Mouse (Mus musculus): ENCODE measurements around the gene Dcaf15.

Gene Dcaf15

DNA sequence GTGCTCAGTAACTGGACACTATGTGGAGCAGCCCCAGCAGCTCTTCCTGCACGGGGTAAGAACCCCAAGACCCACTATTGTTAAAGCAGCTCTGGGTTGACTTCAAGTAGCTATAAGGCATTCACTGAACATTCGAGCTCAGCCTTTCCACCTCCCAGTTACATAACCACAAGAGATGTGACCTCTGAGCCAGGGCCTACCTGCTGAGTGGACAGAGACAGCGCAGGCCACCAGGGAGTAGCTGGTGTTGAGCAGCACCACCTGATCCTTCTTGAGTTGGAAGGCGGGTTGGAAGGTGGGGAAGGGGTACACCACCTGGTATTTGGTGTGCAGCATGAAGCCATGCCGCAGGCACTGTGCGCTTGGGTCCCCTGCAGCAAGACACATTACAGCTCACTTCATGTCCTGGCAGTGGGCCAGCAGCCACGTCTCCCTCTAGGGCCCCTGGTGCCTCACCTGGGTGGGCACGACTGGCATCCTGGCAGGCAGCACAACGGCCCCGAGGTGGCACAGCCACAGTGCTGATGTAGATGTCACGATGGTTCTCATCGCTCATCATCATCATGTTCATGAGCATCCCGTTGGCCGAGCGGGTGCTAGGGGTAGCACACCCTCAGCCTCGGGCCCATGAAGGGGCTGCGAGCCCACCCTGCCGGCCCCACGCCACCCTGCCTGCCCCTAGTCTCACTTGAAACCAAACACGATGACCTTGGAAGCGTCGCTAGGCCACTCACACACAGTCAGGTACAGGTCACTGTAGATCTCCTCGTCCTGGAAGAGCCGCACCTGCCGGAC is 2.9 kb downstream of the Dcaf15 start:
- no peak for DNase-seq (ENCODE audit: low spot score in 2 of 2)

DNA sequence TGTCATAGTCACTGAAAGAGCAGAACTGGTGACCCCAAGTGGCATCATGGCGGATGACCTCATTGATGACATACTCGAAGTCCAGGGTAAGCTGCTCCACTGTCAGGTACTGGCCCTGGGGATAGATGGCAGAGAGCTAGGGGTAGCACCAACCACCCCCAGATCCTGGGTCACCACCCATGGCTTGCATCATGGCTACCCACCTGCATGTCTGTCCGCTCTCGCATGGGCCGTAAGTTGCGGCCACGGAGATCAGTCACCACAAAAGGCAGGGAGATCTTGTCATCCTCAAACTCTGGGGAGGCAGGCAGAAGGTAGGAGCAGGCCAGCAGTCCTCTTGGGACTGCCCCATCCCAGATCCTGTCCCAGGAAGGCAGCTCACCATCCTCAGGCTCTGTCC is 6.2 kb downstream of the Dcaf15 start:
- no peak for DNase-seq (ENCODE audit: low spot score in 2 of 2)

DNA sequence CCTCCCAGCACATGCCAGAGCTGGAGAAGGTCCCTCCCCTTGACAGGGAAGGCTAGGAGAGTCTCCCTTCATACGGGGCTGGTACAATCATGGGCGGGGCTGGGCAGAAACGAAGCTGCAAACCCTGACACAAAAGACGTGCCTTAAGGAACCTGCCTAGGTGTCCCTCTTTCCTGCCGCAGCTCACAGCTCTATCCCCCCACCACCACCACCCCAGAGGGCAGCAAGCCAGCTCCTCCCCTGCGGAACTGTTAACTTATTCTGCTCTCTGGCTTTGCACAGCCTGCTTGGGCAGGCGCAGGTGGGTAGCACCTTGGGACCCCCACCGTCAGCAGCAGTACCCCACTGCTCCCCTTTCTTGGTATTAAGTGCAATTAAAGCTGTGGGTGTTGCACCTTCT is 8.5 kb downstream of the Dcaf15 start:
- DNase-seq (ENCODE audit: low spot score in 2 of 2), result no peak

DNA sequence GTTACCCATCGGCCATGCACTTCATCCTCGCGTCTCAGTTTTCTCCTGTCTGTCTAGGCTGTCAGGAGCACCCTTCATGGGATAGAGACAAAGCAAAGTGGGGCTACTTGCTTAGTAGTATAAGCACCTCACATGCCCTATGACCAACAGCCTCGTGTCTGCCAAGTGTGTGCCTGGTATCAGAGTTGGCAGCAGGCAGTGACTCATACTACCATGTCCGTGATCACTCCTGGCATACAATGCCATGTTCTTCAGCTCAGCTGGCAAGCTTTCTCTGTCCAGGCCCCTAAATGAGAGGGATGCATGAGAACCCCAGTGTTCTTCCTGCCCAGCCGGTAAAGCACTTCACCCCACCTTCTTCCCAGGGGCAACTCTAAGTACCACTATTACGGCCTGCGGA is 14.0 kb downstream of the Dcaf15 start:
- DNase-seq (ENCODE audit: low spot score in 2 of 2), result no peak

DNA sequence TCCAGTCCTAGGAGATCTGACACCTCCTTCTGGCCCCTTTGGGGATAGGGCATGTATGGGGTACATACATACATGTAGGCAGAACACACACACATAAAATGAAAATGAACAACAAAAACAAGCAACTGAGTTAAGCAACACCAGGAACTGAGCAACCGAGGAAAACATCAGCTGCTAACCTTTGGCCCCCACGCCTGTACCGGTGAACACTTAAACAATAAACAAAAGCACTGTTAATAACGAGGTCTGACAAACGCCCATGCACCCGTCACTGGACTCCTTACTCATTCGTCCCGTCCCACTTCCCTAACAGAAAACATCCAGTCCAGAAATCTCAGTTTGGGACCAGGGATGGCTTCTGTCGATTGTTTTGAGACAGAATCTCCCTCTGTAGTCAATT is 15.3 kb downstream of the Dcaf15 start:
- DNase-seq (ENCODE audit: low spot score in 2 of 2), result no peak

DNA sequence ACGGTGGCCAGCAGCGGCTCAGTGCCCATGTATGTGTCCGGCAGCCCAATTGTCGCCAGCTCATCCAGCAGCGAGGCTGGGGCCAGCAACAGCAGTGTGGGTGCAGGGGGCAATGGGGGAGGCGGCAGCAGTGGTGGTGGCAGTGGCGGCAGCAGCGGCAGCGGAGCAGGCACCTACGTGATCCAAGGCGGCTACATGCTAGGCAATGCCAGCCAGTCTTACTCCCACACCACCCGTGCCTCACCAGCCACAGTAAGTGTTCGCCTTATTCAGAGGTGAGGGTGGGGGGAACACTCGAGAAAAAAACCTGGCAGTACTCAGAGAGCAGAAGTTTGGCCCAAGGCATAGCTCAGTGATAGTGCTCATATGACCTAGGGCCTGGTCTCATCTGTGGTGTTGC is 16.7 kb downstream of the Dcaf15 start:
- no peak for DNase-seq (ENCODE audit: low spot score in 2 of 2)

DNA sequence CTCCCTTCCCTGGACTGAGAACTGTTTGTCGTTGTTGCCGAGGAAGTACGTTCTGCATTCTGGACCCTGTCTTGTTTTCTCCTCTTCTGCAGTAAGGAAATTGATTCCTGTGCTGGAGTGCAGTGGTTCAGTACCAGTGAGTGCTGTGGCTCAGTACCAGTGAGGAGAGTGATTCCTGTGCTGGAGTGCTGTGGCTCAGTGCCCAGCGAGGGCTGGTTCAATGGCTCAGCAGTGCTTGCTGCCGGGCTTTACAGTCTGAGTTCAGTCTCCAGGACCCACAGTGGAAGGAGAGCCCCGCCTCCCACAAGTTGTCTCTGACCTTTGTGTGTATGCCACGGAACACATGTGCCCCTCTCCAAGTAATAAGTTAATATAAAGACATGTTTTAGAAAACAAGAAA is 17.4 kb downstream of the Dcaf15 start:
- no peak for DNase-seq (ENCODE audit: low spot score in 2 of 2)

DNA sequence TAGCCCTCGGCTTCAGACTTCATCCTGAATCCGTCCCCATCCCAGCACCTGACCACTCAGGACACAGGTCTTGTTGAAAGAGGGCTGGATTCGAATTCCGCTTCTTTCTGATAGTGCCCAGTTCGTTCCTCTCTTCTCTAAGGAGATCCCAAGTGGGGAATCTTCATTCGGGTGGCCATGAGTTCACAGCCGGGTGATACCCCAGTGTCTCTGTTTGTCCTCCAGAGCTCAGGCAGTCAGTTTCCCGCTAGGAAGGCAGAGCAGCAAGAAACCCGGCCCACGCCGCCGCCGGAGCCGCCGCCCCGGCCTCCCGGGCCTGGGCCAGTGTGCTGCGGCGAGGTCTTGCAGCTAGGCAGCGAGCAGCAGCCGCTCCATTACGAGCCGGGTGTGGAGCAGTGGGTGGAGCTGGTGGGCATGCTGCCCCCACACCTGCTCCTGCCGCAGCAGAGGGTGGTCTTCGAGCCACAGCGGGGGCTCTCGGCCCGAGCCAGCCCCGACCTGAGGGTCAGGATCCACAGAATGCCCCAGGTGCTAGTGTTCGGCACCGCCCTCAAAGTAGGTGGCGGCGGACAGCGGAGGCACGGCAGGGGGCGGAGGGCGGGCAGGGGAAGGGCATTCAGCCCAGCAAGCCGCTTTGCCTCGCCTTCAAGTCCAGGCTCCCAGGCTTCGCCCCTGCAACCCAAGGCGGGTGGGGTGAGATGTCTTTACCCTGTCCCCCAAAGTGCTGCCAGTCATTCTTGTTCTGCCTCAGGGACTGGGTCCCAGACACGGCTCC is 20.0 kb downstream of the Dcaf15 start:
- no peak for DNase-seq (ENCODE audit: low spot score in 2 of 2)

DNA sequence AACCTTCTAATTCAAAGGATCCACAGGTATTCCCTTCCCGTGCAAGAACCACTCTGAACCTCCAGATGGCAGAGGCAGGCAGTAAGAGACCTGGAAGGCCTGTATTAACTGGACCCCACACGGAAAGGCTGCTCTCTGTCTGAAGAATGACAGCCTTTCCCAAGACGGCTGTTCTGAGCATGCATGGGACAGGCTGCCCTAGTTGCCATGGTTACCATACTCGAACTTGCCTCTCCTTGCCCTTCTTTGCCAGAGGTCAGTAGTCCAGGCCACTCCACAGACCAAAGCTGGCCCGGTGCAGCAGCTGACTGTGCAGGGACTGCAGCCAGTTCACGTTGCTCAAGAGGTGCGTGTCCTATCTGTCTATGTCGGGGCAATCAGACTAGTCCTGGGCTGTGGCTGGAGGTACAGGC is 20.7 kb downstream of the Dcaf15 start:
- DNase-seq (ENCODE audit: low spot score in 2 of 2), result peak in 1 of 2 experiments; percentile 50

DNA sequence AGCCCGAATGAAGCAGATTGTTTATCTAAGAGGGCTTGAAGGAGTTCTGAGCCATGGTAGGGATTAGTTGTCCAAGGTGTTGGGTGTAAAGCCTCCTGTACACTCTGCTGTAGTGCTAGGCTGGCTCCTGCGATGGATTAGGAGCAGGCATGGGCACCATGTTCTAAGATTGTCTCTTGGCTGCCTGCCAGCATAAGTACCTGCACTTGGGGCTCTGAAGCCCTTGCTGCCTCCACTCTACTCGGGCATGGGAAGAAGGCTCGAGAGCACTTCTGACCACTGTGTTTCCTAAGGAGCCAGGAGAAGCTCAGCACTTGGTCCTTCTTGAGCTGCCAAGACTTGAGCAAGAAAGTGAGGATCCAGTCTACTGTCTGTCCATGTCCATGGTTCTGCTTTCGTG is 25.4 kb downstream of the Dcaf15 start:
- no peak for DNase-seq (ENCODE audit: low spot score in 2 of 2)

DNA sequence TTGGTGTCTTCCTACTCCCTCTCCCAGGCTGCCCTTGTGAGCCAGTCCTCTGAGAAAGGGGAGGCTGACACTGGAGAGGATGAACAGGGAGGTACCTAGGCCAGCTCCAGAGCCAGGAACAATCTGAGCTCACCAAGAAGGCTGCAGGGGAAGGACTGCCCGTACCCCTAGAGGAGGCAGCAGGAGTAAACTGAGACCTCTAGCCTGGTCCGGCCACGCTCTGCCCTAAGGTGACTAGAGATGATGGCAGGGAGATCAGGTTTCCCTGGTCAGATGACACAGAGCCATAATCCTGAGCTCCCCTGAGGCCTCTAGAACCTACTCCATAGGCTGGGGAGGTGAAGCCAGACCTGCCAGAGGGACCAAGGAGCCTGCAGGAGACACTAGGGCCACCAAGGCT is 27.7 kb downstream of the Dcaf15 start:
- DNase-seq (ENCODE audit: low spot score in 2 of 2), result no peak

DNA sequence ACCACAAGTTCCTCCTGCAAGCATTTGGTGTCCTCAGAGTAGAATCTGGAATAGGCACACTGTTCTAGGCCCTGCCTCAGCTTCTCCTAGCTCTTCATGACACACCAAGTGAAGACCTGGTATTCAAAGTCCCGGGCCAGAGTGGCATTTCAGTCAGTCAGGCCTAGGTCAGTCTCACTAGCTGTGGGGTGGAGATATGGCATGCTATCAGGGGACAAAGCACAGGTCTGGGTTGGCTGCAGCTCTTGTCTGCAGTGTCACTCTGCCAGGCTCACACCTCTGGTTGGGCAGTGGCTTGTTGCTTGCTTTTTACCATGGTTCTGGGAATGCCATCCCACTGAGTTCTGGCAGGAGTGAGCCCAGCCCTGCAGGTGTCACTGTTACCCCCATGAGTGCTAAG is 28.2 kb downstream of the Dcaf15 start:
- no peak for DNase-seq (ENCODE audit: low spot score in 2 of 2)

DNA sequence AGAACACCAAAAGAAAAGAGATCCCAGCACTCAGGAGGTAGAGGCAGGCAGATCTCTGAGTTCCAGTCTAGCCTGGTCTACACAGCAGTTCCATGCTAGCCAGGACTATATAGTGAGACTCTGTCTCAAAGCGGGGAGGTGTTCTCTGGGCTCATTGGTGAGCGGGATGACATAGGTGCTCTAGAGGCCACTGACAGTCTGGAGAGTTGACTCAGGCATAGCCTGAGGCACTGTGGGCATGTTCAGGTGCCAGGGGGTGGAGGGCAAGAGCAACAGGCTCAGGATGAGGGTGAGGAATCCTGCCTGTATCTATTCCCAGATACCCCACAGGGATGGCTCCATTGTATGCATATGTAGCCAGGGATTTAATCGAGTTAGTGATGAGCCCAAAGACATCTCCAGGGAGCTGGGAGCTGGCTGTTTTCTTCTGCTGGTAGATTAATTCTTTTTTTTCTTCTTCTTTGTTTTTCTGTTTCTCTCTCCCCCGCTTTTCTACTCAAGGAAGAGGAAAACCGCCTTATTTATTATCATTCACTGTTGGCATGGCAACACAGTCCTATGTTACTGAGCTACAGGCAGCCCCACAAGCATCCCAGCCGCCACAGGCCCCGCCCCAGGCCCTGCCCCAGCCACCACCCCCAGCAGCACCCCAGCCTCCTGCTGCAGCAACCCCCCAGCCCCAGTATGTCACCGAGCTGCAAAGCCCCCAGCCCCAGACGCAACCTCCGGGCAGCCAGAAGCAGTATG is 31.2 kb downstream of the Dcaf15 start:
- DNase-seq (ENCODE audit: low spot score in 2 of 2), result no peak

DNA sequence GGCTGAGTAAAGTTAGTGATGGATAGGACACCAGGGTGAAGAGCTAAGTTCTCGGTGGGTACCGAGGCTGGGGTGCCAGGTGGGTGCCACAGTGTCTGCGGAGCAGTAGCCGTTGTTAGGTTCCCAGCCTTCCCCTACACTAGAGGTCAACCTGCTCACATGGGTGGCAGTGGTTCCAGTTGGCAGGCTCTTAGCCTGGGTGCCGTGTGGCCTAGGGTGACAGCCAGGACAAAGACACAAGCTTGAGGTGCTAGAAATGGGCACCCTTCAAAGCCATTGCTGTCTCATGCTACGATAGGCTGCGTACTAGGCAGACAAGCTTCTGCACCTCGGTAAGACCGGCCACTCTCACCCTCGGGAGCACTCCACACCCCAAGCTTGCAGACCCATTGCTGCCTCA is 32.2 kb downstream of the Dcaf15 start:
- DNase-seq (ENCODE audit: low spot score in 2 of 2), result no peak

DNA sequence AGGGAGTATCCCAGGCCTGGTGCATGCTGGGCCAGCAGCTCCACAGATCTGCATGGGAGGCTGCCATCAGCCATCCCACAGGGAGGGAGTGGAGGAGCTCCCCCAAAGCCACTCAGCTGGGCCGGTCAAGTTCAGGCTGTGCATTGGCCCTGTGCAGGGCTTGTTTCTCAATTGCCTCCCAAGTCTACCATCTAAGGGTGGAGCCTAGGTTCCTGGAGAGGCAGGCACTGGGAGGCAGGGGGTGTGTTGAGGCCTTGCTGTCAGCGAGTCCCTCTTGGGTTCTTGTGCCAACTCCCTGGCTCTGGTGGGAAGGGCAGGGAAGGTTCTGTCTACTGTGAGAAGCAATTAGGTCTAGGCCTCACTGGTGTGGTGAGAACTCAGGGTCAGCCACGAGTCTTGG is 32.6 kb downstream of the Dcaf15 start:
- peak in 1 of 2 experiments; percentile 28 for DNase-seq (ENCODE audit: low spot score in 2 of 2)

DNA sequence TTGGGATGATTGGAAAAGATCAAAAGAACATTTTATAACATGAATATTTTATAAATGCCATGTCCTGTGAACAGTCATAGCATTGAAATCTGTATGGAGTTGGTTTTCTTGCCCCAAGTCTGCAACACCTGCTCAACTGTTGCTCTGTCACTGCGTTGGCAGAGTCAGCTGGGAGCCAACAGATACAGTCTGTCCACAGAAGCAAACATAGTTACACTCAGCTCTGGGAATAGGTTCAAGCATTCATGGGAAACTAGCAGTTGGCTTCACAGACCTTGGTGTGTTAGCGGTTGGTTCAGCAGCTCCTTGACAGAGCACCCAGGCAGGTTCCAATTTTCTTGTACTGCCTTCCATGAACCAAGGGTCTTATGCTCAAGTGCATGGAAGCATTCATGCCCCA is 33.9 kb downstream of the Dcaf15 start:
- no peak for DNase-seq (ENCODE audit: low spot score in 2 of 2)

DNA sequence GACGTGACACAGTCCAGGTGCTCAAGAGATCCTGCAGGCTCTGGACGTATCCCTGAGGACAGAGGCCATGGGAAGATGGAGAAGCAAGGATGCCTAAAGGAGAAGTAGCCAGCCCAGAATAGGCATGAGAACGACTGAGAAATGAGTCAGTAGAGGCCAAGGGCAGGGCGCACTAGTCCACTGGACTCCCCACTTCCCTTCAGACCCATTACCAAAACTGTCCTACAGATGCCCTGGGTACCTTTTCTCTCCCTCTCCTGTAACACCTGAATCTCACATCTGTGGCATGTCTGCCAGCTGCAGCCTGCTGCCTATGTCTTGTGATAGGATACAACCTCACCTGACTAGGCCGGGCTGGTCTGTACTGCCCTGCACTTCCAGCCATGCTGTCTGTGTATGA is 34.3 kb downstream of the Dcaf15 start:
- DNase-seq (ENCODE audit: low spot score in 2 of 2), result no peak

DNA sequence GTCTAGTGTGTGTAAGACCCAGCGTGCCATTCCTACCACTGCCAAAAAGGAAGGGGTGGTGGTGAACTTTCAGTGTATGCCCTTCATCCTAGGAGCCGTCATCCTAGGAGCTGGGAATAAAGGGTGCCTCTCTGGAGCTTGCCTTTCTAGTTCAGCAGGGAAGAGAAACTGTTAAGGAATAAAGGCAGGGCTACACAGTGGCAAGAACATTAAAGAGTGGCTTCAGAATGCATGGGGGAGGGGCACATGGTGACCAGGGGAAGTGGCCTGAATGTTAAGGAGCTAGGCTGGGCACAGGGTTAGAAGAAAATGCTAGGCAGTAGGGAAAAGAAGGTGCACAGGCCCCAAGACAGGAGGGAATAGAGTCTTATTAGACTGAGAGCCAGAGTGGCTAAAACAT is 34.8 kb downstream of the Dcaf15 start:
- DNase-seq (ENCODE audit: low spot score in 2 of 2), result no peak

DNA sequence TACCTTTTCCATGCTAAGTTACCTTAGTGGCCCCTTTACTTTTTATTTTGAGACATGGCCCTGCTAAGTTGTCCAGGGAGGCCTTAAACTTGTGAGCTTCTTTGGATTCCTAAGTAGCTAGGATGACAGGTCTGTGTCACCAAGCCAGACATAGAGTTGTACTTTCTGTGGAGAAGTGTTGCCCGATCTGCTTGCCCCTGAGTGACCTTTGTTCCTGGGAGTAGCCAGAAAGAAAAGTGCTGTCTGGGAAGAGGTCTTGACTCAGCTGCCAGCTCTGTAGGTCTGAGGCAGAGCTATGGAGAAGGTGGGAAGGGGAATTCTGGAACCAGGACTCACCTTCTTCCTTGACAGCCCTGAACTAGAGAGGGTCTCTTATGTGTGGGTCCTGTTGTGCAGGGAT is 35.4 kb downstream of the Dcaf15 start:
- no peak for DNase-seq (ENCODE audit: low spot score in 2 of 2)

DNA sequence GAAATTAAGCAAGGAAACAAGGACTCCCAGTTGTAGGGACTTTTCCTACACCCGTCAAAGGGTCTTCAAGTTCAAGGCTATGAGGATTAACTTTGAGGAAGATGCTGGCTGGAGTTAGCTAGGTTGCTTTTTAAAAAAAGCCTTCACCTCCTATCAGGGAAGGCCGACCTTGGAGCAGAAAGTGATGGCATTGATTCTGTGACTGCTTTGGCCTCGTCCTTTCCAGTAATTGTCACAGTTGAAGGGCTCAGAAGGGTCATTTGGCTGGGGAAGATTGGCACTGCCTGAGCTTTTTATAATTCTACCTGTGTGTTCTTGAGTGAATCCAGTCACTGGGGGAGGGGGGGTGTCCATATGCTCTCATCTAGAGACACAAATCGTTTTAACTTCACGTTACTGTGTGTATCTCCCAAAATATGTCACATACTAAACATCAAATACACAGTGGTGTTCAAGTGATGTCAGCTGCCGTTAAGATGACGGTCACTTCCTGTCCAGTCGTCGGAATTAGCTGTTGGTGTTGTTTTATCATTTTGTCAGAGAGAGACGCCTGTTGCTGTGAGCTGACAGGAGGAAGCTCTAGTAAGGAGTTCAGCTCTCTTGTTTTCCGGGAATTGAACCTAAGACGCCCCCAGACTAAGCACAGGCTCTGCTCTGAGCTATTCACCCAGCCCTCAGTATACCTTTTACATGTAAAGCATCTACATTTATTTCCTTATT is 36.1 kb downstream of the Dcaf15 start:
- DNase-seq (ENCODE audit: low spot score in 2 of 2), result no peak

DNA sequence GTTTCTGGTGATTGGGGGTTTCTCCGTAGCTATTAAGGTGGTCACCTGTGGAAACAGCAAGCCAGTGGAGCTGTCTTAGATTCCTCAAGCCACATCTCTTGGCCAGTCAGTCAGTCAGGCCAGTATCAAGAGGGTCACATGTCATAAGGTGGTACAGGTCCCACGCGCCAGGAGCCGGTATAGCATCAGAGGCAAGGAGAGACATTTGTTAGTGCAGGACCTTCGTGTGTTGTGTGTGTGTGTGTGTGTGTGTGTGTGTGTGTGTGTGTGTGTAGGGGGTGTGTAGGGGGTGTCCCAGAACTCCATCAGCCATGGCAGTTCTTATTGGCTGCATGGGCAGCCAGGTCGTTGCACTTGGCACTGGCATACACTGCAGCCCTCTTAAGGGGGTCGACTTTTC is 36.7 kb downstream of the Dcaf15 start:
- DNase-seq (ENCODE audit: low spot score in 2 of 2), result no peak

DNA sequence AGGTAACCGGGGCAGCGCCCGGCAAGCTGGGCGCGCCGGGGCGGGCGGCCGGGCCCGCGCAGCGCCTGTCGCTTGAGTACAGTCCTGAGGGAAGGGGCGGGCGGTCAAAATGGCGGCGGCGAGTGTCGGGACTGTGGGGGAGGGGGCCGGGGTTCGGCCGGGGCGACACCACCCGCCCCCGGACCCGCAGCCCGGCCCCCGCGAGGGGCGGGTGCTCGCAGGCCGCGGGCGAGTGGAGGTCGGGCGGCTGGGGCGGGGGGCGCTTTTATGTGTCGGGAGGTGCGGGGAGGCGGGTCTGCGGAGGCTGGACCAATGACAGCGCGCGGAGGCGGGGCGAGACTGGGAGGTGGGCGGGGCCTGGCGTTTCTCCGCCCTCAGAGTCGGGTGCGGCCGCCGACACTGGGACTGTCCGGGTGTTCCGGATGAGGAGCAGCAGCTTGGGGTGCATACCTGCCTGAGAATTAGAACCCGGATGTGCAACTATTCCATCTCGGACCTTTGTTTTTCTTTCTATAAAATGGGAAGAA is 37.5 kb downstream of the Dcaf15 start:
- peak; percentile 95 to 97 for DNase-seq (ENCODE audit: low spot score in 2 of 2)
